Mouse (Mus musculus) liver, postnatal 0 days (tissue): ENCODE results near the gene Plcb4. TPM values are rescaled to one million over a fixed set of nuclear protein-coding genes. Genes with fewer than 3 reads are reported as not detected.
"Not testable (repeated sequence)": the region's sequence is repeated elsewhere in the genome, so short reads cannot be mapped to it uniquely, and the experiment has no call there.

Experiments
- ATAC-seq: fragments of 200-750 bp; cut with Nextera tagmentation; 2 replicates; pipeline ENCODE4 v1.8.0; 2017; ENCODE audit warnings: mild to moderate bottlenecking, moderate library complexity
- DNase-seq: peaks from one replicate; pipeline ENCODE4 v3.0.0-alpha.2; 2016
- H3K27ac ChIP-seq: fragments of 300-500 bp; sonication (generic); 2 replicates; pipeline ENCODE4 v1.5.1; 2014; ENCODE audit warnings: antibody characterized with exemption, moderate library complexity, mild to moderate bottlenecking, low read depth
- H3K27me3 ChIP-seq: fragments of 300-500 bp; sonication (generic); 2 replicates; pipeline ENCODE4 v1.6.1; 2014; ENCODE audit warnings: low read length, control low read depth, mixed read lengths; ENCODE audit not compliant: insufficient read depth
- H3K36me3 ChIP-seq: fragments of 300-500 bp; sonication (generic); replicated peaks from 2 replicates; pipeline ENCODE4 v1.6.1; 2014; ENCODE audit warnings: mild to moderate bottlenecking, control low read depth, low read length, moderate library complexity, mixed read lengths; ENCODE audit not compliant: insufficient read depth
- H3K4me1 ChIP-seq: fragments of 300-500 bp; sonication (generic); 2 replicates; pipeline ENCODE4 v1.6.1; 2014; ENCODE audit warnings: antibody characterized with exemption, mild to moderate bottlenecking, control low read depth; ENCODE audit not compliant: insufficient read depth
- H3K4me2 ChIP-seq: fragments of 300-500 bp; sonication (generic); 2 replicates; pipeline ENCODE4 v1.6.1; 2014; ENCODE audit warnings: low read depth, mild to moderate bottlenecking, low read length, moderate library complexity, mixed read lengths
- H3K4me3 ChIP-seq: fragments of 300-500 bp; sonication (generic); 2 replicates; pipeline ENCODE4 v1.5.1; 2014; ENCODE audit warnings: low read depth, low read length
- H3K9ac ChIP-seq: fragments of 300-500 bp; sonication (generic); replicated peaks from 2 replicates; pipeline ENCODE4 v1.6.1; 2014; ENCODE audit warnings: mild to moderate bottlenecking, moderate library complexity
- H3K9me3 ChIP-seq: fragments of 300-500 bp; sonication (generic); 2 replicates; pipeline ENCODE4 v1.6.1; 2016; ENCODE audit warnings: mild to moderate bottlenecking, control low read depth, low read length, mixed read lengths
- CTCF ChIP-seq: sonication (generic); IDR thresholded peaks from 2 replicates; pipeline ENCODE4 v1.5.1; 2016; ENCODE audit warnings: antibody characterized with exemption, low read depth
- EP300 ChIP-seq: IDR thresholded peaks from 2 replicates; pipeline ENCODE4 v1.6.1; 2016; ENCODE audit warnings: antibody characterized with exemption, low read depth, mild to moderate bottlenecking
- WGBS: fragments of 180-500 bp; shearing (Covaris S2); extraction: QIAGEN DNeasy Blood & Tissue Kit; methylation state at CpG from one replicate; pipeline ENCODE4 v1.1.7; 2014; ENCODE audit not compliant: insufficient replicate concordance; 5-methylcytosine and 5-hydroxymethylcytosine counted together
- polyA plus RNA-seq: library from polyadenylated mRNA; unstranded; fragments of >200 nt; fragmentation: Nextera tagmentation; extraction: Ambion mirVana; gene quantifications from 2 replicates; pipeline ENCODE4 v1.2.1, GENCODE M21; 2015

Gene Plcb4
- polyA plus RNA-seq, 1 experiment from 2014 or later, result 2.8 TPM

DNA sequence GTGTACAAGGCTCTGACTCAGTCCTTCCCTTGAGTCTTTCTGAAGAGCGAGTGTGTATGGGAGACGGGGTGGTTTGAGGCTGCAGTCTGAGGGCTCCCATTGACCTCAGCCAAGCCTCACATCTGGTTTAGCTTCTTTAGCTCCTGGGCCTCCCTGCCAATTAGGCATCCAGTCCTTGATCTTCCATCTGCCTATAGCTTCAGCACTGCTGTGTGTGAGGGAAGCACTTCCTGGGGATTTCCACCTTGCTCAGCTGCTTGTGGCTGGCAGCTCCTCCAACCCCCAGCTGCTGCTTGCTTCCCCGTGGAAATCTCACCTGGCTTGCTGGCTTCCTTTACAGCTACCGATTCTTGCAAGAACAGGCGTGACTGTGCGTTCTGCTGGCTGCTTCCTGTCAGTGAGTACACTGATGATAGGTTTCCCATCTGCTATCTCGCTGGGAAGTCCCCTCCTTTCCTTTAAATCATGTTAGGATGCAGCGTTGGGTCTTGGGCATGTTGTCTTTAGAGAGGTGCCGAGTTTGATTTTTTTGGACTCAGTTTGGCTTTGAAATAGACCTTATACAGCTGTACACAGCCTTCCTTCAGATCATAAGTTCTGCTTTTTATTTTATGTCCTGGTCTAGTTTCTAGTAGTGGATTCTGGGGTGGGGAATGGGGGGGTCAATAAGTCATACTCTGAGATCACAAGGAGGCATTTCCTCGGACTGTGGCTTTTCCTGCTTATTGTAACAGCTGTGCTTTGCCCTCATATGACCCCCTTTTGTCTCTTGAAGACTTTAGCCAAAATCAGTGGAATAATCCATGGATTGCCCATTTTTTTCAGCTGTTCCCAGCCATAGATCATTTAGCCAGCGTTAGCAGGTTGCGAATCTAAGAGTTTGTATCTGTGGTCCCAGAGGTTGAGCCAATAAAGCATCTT, 34.0 kb downstream of the Plcb4 start:
- no peak overlapping the region for H3K4me3 ChIP-seq

DNA sequence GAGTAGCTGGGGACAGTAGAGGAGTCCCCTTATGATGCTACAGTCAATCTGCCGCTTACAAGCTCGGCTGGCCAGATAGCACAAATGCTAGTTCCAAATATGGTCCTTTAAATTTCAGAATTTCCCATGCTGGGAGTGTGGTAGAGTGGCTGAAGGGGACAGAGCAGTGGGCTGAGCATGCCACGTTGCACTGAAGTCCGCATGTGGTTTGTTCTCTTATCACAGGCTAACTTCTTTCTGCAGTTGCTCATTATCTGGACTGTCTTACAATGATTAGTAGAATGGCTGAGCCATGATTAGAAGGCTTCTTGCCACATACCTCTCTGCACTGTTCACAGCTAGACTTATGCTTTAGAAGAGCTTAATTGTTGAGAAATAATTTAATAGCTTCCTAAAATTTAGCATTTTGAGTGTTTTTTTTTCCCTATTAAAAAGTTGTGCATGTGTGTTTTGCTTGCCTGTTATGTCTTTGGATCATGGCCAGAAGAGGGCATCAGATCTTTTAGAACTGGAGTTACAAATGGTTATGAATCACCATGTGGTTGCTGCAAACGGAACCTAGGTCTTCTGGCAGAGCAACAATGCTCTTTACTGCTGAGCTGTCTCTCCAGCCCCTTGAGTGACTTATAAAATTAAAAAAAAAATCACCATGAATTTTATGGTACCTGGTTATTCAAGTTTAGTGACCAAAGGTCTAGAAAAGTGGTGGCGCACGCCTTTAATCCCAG, 42.0 kb downstream of the Plcb4 start:
- DNase-seq (no peak), ATAC-seq (peak; percentile 95)
- Histone ChIP-seq H3K4me1 (no peaks in the 10 kb centered on the region), H3K36me3 (no peaks in the 10 kb centered on the region), H3K4me3 (no peak overlapping the region), H3K9ac (no peak overlapping the region), H3K4me2 (no peak overlapping the region), H3K9me3 (no peaks in the 10 kb centered on the region), H3K27ac (0 out of 2 replicates have a peak overlapping the region, but pooled peaks have one; percentile 24), H3K27me3 (no peaks in the 10 kb centered on the region)
- WGBS, result 62% methylated on average over 7 of the region's 7 CpGs
- TF ChIP-seq CTCF (no peak), EP300 (peak; percentile 93)

More for the DNA sequence above, 34.0 kb downstream of the Plcb4 start:
- H3K27me3 ChIP-seq, result no peaks in the 10 kb centered on the region
- no peak overlapping the region for H3K4me2 ChIP-seq
- peak; percentile 66 for ATAC-seq
- no peaks in the 10 kb centered on the region for H3K9me3 ChIP-seq
- peak overlapping the region; percentile 62 for H3K27ac ChIP-seq
- peak; percentile 19 for DNase-seq
- H3K4me1 ChIP-seq, result no peaks in the 10 kb centered on the region
- WGBS, result 47% methylated on average over 12 of the region's 12 CpGs
- H3K36me3 ChIP-seq, result no peaks in the 10 kb centered on the region
- H3K9ac ChIP-seq, result no peak overlapping the region
- TF ChIP-seq CTCF (no peak), EP300 (peak; percentile 55)

DNA sequence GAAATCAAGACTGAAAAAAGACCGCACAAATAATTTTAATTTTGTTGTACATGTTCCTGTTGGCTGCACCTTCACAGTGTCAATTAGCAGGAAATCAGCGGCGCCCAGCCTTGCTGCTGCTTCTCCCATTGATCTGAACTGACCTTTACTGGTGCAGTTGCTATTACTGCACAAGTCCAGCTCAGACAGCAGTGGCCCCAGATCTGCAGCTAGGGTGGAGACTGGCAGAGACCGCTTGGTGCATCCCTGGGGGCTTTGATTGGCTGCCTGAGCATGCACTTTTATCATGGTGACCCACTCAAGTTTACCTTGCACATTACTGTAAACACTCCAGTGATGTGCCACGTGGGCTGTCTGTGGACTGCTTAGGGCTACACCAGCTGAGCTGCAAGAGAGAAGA, 45.9 kb downstream of the Plcb4 start:
- no peak overlapping the region for H3K27ac ChIP-seq
- H3K4me2 ChIP-seq, result no peak overlapping the region
- TF ChIP-seq EP300, result no peak
- TF ChIP-seq CTCF, result no peak
- H3K27me3 ChIP-seq, result no peaks in the 10 kb centered on the region
- no peaks in the 10 kb centered on the region for H3K36me3 ChIP-seq
- no peaks in the 10 kb centered on the region for H3K4me1 ChIP-seq
- no peak overlapping the region for H3K4me3 ChIP-seq
- H3K9ac ChIP-seq, result no peak overlapping the region
- DNase-seq, result no peak
- H3K9me3 ChIP-seq, result no peaks in the 10 kb centered on the region
- 84% methylated on average over 5 of the region's 5 CpGs for WGBS
- no peak for ATAC-seq

DNA sequence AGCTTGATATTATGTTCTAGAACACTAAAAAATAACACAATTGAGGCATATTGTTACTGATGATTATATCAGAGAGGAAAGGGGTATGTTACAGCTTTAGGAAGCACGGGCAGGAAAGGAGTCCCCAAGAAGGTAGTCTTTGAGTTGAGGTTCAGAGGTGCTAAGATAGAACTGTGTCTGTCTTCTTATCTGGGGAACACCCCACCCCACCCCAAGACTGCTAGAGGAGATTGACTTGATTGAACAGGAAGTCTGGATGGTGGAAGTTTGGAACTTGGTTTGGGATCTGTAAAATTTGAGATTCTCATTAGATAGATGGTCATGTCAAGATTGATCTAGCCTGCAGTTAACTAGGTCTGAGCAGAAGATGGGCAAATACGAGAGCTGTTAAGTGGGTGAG, 48.5 kb downstream of the Plcb4 start:
- Histone ChIP-seq H3K27me3 (no peaks in the 10 kb centered on the region), H3K4me3 (no peak overlapping the region), H3K4me1 (peaks cover 3% of the 10 kb centered on the region; the same call in 1 of the 2 replicates), H3K9ac (no peak overlapping the region), H3K9me3 (no peaks in the 10 kb centered on the region), H3K4me2 (no peak overlapping the region), H3K36me3 (no peaks in the 10 kb centered on the region), H3K27ac (no peak overlapping the region)
- 65% methylated on average over 2 of the region's 2 CpGs for WGBS
- no peak for DNase-seq
- no peak for ATAC-seq
- TF ChIP-seq EP300, result no peak
- no peak for TF ChIP-seq CTCF

DNA sequence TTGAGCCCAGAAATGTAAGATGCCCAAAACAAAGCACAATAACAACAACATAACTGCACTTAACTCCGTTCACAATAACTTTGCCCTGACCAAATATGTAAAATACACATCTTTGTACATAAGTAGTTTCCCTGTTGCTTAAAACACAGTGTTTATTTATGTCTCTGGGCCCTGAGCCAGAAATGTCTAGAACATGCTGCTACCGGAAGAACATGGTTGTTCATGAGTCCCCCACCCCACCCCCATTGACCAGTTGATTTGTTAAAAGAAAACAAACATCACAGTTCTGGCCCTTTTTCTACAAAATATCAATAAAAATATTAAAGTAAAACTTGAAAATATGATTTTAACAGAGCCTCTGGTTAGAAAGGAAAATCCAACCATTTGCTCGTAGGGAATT, 49.6 kb downstream of the Plcb4 start:
- TF ChIP-seq CTCF (no peak), EP300 (no peak)
- no peak overlapping the region for H3K4me2 ChIP-seq
- no peak overlapping the region for H3K4me3 ChIP-seq
- no peaks in the 10 kb centered on the region for H3K9me3 ChIP-seq
- WGBS, result 64% methylated on average over 3 of the region's 3 CpGs
- H3K36me3 ChIP-seq, result no peaks in the 10 kb centered on the region
- H3K4me1 ChIP-seq, result peaks cover 5% of the 10 kb centered on the region; the same call in 1 of the 2 replicates
- H3K27me3 ChIP-seq, result no peaks in the 10 kb centered on the region
- DNase-seq (no peak), ATAC-seq (no peak)
- H3K27ac ChIP-seq, result no peak overlapping the region
- no peak overlapping the region for H3K9ac ChIP-seq

DNA sequence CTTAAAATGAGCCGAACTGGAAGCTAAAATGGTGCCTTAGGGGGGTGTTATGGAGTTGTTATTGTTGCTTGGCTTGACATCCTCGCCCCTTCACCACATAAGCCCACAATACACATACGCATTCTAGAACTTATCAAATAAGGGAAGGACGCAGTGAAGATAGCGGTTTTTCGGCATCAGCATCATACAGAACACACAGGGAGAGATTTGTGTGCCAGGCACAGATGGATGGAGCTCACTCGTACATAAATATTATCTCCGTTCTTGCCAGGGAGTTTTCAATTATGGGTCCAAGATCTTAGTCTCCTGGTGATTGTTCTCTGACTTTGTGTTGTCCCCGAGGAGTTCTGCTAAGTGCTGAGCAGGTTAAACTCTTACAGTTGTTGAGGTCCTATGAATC, 50.0 kb downstream of the Plcb4 start:
- WGBS, result 69% methylated on average over 9 of the region's 9 CpGs
- DNase-seq (no peak), ATAC-seq (no peak)
- no peak overlapping the region for H3K27ac ChIP-seq
- no peaks in the 10 kb centered on the region for H3K9me3 ChIP-seq
- no peaks in the 10 kb centered on the region for H3K27me3 ChIP-seq
- TF ChIP-seq EP300, result no peak
- TF ChIP-seq CTCF, result no peak
- no peaks in the 10 kb centered on the region for H3K36me3 ChIP-seq
- no peak overlapping the region for H3K9ac ChIP-seq
- H3K4me2 ChIP-seq, result no peak overlapping the region
- H3K4me3 ChIP-seq, result no peak overlapping the region
- H3K4me1 ChIP-seq, result peaks cover 5% of the 10 kb centered on the region; the same call in 1 of the 2 replicates

DNA sequence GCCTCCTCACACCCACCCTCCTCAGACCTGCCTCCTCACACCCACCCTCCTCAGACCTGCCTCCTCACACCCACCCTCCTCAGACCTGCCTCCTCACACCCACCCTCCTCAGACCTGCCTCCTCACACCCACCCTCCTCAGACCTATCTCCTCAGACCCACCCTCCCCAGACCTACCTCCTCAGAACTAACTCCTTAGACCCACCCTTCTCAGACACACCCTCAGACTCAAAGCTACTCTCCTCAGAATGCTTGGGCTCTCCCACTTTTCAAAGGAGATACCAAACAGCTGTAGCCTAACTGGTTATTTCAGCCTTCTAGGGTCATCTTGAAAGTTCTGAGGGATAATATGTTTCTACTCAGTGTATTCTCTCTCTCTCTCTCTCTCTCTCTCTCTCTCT, 50.9 kb downstream of the Plcb4 start:
- ATAC-seq, result not testable (repeated sequence)

More for the DNA sequence above, 50.9 kb downstream of the Plcb4 start:
- not testable (repeated sequence) for H3K27ac ChIP-seq, H3K36me3 ChIP-seq, H3K4me3 ChIP-seq, H3K9ac ChIP-seq, DNase-seq, H3K9me3 ChIP-seq, H3K27me3 ChIP-seq, H3K4me2 ChIP-seq, H3K4me1 ChIP-seq
